Mouse (Mus musculus) lung, adult 2 months (tissue): ENCODE measurements around the gene Ak2.
A peak's percentile ranks its signal among the peaks of the same experiment; 100 is the strongest.

Experiments used
- CTCF ChIP-seq: fragments of 200-500 bp; IDR thresholded peaks from 2 replicates; pipeline ENCODE4 v1.5.1; 2011; ENCODE audit warnings: mild to moderate bottlenecking, low read length, control low read depth; ENCODE audit not compliant: insufficient read depth
- POLR2A ChIP-seq: fragments of 200-500 bp; IDR thresholded peaks from 2 replicates; pipeline ENCODE4 v1.6.1; 2011; ENCODE audit warnings: low read depth, mild to moderate bottlenecking, control low read depth, low read length, borderline replicate concordance; ENCODE audit errors: extremely low read depth

- TF ChIP-seq POLR2A (no peak), CTCF (peak; percentile 44)
Observed at GRCm38 (mm10) chr4:128957155-128957911, 34.4 kb upstream of the Ak2 start.
